ENCODE assay signal across 11 mouse cellular contexts in the genomic region with DNA sequence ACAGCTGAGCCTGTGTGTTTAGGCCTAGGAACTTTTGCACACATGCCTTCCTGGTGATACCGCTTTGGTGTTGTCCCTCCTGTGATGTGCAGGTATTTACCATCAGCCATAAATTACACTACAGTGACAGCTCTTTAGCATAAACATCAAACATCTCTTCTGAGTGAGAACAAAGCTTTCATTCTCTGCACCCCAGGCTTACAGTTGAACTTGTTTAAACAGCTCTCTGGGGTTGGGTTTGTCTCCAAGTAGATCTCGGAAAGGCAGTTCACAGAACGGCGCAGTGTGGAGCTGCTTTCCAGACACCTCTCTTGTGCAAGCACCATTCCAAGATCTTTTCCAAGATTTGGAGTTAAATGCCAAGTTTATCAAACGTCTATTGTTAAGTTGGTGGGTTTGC. TPM values are rescaled to one million over a fixed set of nuclear protein-coding genes. Genes with fewer than 3 reads are reported as not detected.
DNase-seq lines count a peak whose midpoint lies in the region; ATAC-seq and TF ChIP-seq lines count a peak whose summit lies in the region.
"Had no signal": no experiment of that assay in that cellular context is flagged by ENCODE, and none has a peak within 500 bp of the region (broad histone marks: within the 10 kb centered on the region; RNA-seq: fewer than 3 reads in every experiment).

No protein-coding gene starts in this region.

- WGBS in limb, embryonic 12.5 days, result 36% methylated on average over 5 of the region's 5 CpGs
- WGBS in limb, embryonic 10.5 days, result 48% methylated on average over 5 of the region's 5 CpGs
- 9% methylated on average over 5 of the region's 5 CpGs for WGBS in neural tube, embryonic 13.5 days

- TF ChIP-seq CTCF in brain, embryonic 14.5 days (IDR thresholded peaks at IDR 0.05; ENCODE audit: borderline replicate concordance, extremely low read depth, insufficient read depth, insufficient read length), result no peak

- no peak overlapping the region for H3K9ac ChIP-seq in limb, embryonic 12.5 days (replicated peaks)
- H3K9ac ChIP-seq in neural tube, embryonic 13.5 days, result no peak overlapping the region
- H3K9ac ChIP-seq: liver, embryonic 12.5 days had no signal

- H3K27me3 ChIP-seq in limb, embryonic 12.5 days, result no peaks in the 10 kb centered on the region
- H3K27me3 ChIP-seq in limb, embryonic 10.5 days (ENCODE audit: low read depth, poor library complexity, severe bottlenecking), result no peaks in the 10 kb centered on the region
- H3K27me3 ChIP-seq in neural tube, embryonic 13.5 days, result no peaks in the 10 kb centered on the region

- DNase-seq in limb, embryonic 10.5 days (ENCODE audit: low spot score), result no peak
- DNase-seq in brain, embryonic 14.5 days (ENCODE audit: low read depth), result peak; percentile 34
- DNase-seq in fibroblast of lung, adult 2 months (ENCODE audit: low read depth), result peak; percentile 81
- DNase-seq in cerebellum, adult 8-10 months, result no peak
- DNase-seq in heart, adult 11 months, result no peak
- DNase-seq: adrenal gland, postnatal 36 days; cerebellum, adult 11 months had no signal

- H3K4me2 ChIP-seq in limb, embryonic 12.5 days, result no peak overlapping the region
- no peak overlapping the region; the same call in 1 of the 2 replicates for H3K4me2 ChIP-seq in neural tube, embryonic 13.5 days
- H3K4me2 ChIP-seq: liver, embryonic 12.5 days had no signal

- ATAC-seq in limb, embryonic 12.5 days (ENCODE audit: insufficient number of reproducible peaks, insufficient read depth, low FRiP score, low TSS enrichment, low read depth), result no peak
- no peak for ATAC-seq in neural tube, embryonic 13.5 days (ENCODE audit: low read depth)
- no peak for ATAC-seq in megakaryocyte, adult 5-6 weeks (ENCODE audit: poor library complexity, severe bottlenecking)
- ATAC-seq: liver, embryonic 12.5 days had no signal

- H3K27ac ChIP-seq in limb, embryonic 12.5 days, result peak overlapping the region; percentile 42; the same call in 1 of the 2 replicates
- H3K27ac ChIP-seq in limb, embryonic 10.5 days, result no peak overlapping the region
- H3K27ac ChIP-seq in neural tube, embryonic 13.5 days (replicated peaks), result peak overlapping the region; percentile 64
- H3K27ac ChIP-seq: liver, embryonic 12.5 days had no signal

- H3K36me3 ChIP-seq in limb, embryonic 12.5 days, result peaks cover 23% of the 10 kb centered on the region
- H3K36me3 ChIP-seq in limb, embryonic 10.5 days, result peaks cover 16% of the 10 kb centered on the region
- H3K36me3 ChIP-seq in neural tube, embryonic 13.5 days, result peaks cover 11% of the 10 kb centered on the region; the same call in 1 of the 2 replicates

- H3K4me3 ChIP-seq in limb, embryonic 12.5 days (replicated peaks), result no peak overlapping the region
- no peak overlapping the region for H3K4me3 ChIP-seq in limb, embryonic 10.5 days
- no peak overlapping the region for H3K4me3 ChIP-seq in neural tube, embryonic 13.5 days
- H3K4me3 ChIP-seq: liver, embryonic 12.5 days had no signal

- peaks cover 56% of the 10 kb centered on the region for H3K4me1 ChIP-seq in limb, embryonic 12.5 days (replicated peaks)
- peaks cover 44% of the 10 kb centered on the region for H3K4me1 ChIP-seq in limb, embryonic 10.5 days
- peaks cover 65% of the 10 kb centered on the region for H3K4me1 ChIP-seq in neural tube, embryonic 13.5 days (replicated peaks)

- TF ChIP-seq POLR2A in brain, embryonic 14.5 days (IDR thresholded peaks at IDR 0.05; ENCODE audit: borderline replicate concordance, extremely low read depth, insufficient read depth, insufficient read length, poor library complexity, severe bottlenecking), result no peak

- H3K9me3 ChIP-seq in limb, embryonic 12.5 days, result no peaks in the 10 kb centered on the region
- H3K9me3 ChIP-seq in limb, embryonic 10.5 days (replicated peaks), result no peaks in the 10 kb centered on the region
- no peaks in the 10 kb centered on the region for H3K9me3 ChIP-seq in neural tube, embryonic 13.5 days
- H3K9me3 ChIP-seq: liver, embryonic 12.5 days had no signal

RNA-seq across cellular contexts. Expression of a gene that starts 8.8 kb away (rescaled TPM):
- 7.3 and 8.2 TPM in 2 replicates for polyA plus RNA-seq in limb, embryonic 12.5 days (2016; fragmentation: Nextera tagmentation; extraction: Ambion mirVana)
- polyA plus RNA-seq in limb, embryonic 10.5 days (2016; fragmentation: Nextera tagmentation; extraction: Ambion mirVana), result 5.0 and 5.7 TPM in 2 replicates
- polyA plus RNA-seq in brain, embryonic 14.5 days (2012; rRNA removed), result 62.5 and 75.3 TPM in 2 replicates
- polyA plus RNA-seq in neural tube, embryonic 13.5 days (2015; fragmentation: Nextera tagmentation; extraction: Ambion mirVana), result 18.0 and 18.8 TPM in 2 replicates
- total RNA-seq in megakaryocyte, adult 5-6 weeks (2015), result 7.4 and 7.7 TPM in 2 replicates
- total RNA-seq in megakaryocyte, adult 5-6 weeks (2017), result 15.2 and 17.1 TPM in 2 replicates

RNA-seq across cellular contexts. Expression of a gene that starts 41.3 kb away (rescaled TPM):
- polyA plus RNA-seq in limb, embryonic 12.5 days (2016; fragmentation: Nextera tagmentation; extraction: Ambion mirVana), result 7.9 and 10.5 TPM in 2 replicates
- polyA plus RNA-seq in limb, embryonic 10.5 days (2016; fragmentation: Nextera tagmentation; extraction: Ambion mirVana), result 5.4 and 6.9 TPM in 2 replicates
- polyA plus RNA-seq in brain, embryonic 14.5 days (2012; rRNA removed), result 4.9 and 6.5 TPM in 2 replicates
- polyA plus RNA-seq in neural tube, embryonic 13.5 days (2015; fragmentation: Nextera tagmentation; extraction: Ambion mirVana), result 4.4 and 4.8 TPM in 2 replicates
- 0.16 and 0.30 TPM in 2 replicates for total RNA-seq in megakaryocyte, adult 5-6 weeks (2015)
- total RNA-seq in megakaryocyte, adult 5-6 weeks (2017), result 0.29 and 0.85 TPM in 2 replicates

RNA-seq across cellular contexts. Expression of a gene that starts 54.4 kb away (rescaled TPM):
- 7.3 and 7.4 TPM in 2 replicates for polyA plus RNA-seq in limb, embryonic 12.5 days (2016; fragmentation: Nextera tagmentation; extraction: Ambion mirVana)
- 7.2 and 8.3 TPM in 2 replicates for polyA plus RNA-seq in limb, embryonic 10.5 days (2016; fragmentation: Nextera tagmentation; extraction: Ambion mirVana)
- polyA plus RNA-seq in brain, embryonic 14.5 days (2012; rRNA removed), result 8.5 and 11.6 TPM in 2 replicates
- 8.1 and 9.0 TPM in 2 replicates for polyA plus RNA-seq in neural tube, embryonic 13.5 days (2015; fragmentation: Nextera tagmentation; extraction: Ambion mirVana)
- 6.9 and 8.2 TPM in 2 replicates for total RNA-seq in megakaryocyte, adult 5-6 weeks (2015)
- 27.6 and 34.9 TPM in 2 replicates for total RNA-seq in megakaryocyte, adult 5-6 weeks (2017)

Comparison
In these comparisons a context has a peak if more than half of its experiments do, and no peak if none do; other contexts are left out.
1. DNase-seq: peak in brain, embryonic 14.5 days (single experiment) and fibroblast of lung, adult 2 months (single experiment); none in limb, embryonic 10.5 days (single experiment), cerebellum, adult 8-10 months (single experiment) and heart, adult 11 months (single experiment).